Mouse (Mus musculus) ES-E14 (cell line): ENCODE measurements around the gene Tmprss15. TPM values are rescaled to one million over a fixed set of nuclear protein-coding genes. Genes with fewer than 3 reads are reported as not detected.

ENCODE experiments used
- DNase-seq: peaks from one replicate; pipeline ENCODE4 v3.0.0-alpha.2; 2013; ENCODE audit warnings: low read depth, low spot score
- H3K27ac ChIP-seq: 2 replicates; pipeline ENCODE4 v1.5.1; 2012; ENCODE audit warnings: low read depth, mild to moderate bottlenecking, low read length, moderate library complexity, mixed read lengths; ENCODE audit not compliant: poor library complexity, insufficient read depth, severe bottlenecking
- H3K36me3 ChIP-seq: 2 replicates; pipeline ENCODE4 v1.6.1; 2012; ENCODE audit warnings: mild to moderate bottlenecking, low read length, moderate library complexity, mixed read lengths; ENCODE audit not compliant: control insufficient read depth, poor library complexity, insufficient read depth, severe bottlenecking
- H3K4me1 ChIP-seq, 2 experiments: fragments of 150-350 bp in 1 of 2; sonication (generic) in 1 of 2; 2 replicates each; pipeline ENCODE4 v1.6.1; 2012; ENCODE audit warnings: low read length in 2 of 2, mild to moderate bottlenecking in 1 of 2, mixed read lengths in 1 of 2; ENCODE audit not compliant: control insufficient read depth in 2 of 2, insufficient read depth in 2 of 2, poor library complexity in 1 of 2
- H3K4me3 ChIP-seq, 2 experiments: fragments of 150-350 bp in 1 of 2; sonication (generic) in 1 of 2; 2 replicates each; pipeline ENCODE4 v1.5.1; 2012; ENCODE audit warnings: low read length in 2 of 2, low read depth in 1 of 2, mild to moderate bottlenecking in 1 of 2, mixed read lengths in 1 of 2; ENCODE audit not compliant: insufficient read depth in 1 of 2, poor library complexity in 1 of 2, severe bottlenecking in 1 of 2
- H3K9ac ChIP-seq: 2 replicates; pipeline ENCODE4 v1.6.1; 2012; ENCODE audit warnings: low read depth, mild to moderate bottlenecking, low read length, mixed read lengths; ENCODE audit not compliant: poor library complexity, insufficient read depth, severe bottlenecking
- H3K9me3 ChIP-seq: fragments of 150-350 bp; sonication (generic); 2 replicates; pipeline ENCODE4 v1.6.1; 2012; ENCODE audit warnings: low read depth, mild to moderate bottlenecking, low read length; ENCODE audit not compliant: control insufficient read depth, insufficient read depth
- CHD2 ChIP-seq: IDR thresholded peaks from 2 replicates; pipeline ENCODE4 v1.6.1; 2014; ENCODE audit warnings: mild to moderate bottlenecking, low read depth, low read length, inconsistent platforms
- HCFC1 ChIP-seq: IDR thresholded peaks from 2 replicates; pipeline ENCODE4 v1.6.1; 2012; ENCODE audit warnings: low read length, inconsistent platforms, borderline replicate concordance; ENCODE audit not compliant: insufficient read depth
- MAFK ChIP-seq: IDR thresholded peaks from 2 replicates; pipeline ENCODE4 v1.6.1; 2014; ENCODE audit warnings: mild to moderate bottlenecking, low read depth, low read length, inconsistent platforms; ENCODE audit not compliant: insufficient read depth
- ZC3H11A ChIP-seq: IDR thresholded peaks from 2 replicates; pipeline ENCODE4 v1.6.1; 2012; ENCODE audit warnings: low read depth, mild to moderate bottlenecking, inconsistent platforms, low read length, borderline replicate concordance
- ZNF384 ChIP-seq: IDR thresholded peaks from 2 replicates; pipeline ENCODE4 v1.6.1; 2012; ENCODE audit warnings: low read depth, low read length, inconsistent platforms
- in situ Hi-C, 2 experiments: fragments of 600-800 bp; cut with MboI; formaldehyde crosslinking; loops; one replicate each; pipeline ENCODE4 v1.15.1; 2025; ENCODE audit warnings: low sequenced_read_pairs in 2 of 2, inconsistent platforms in 1 of 2; ENCODE audit not compliant: unreplicated experiment in 2 of 2
- total RNA-seq: library from RNA; depleted of rRNA; stranded (reverse); fragments of 300-350 nt; gene quantifications from 2 replicates; pipeline ENCODE4 v1.2.3, GENCODE M21; 2012

Tmprss15 gene
- total RNA-seq, 1 experiment, result not detected

GRCm38 (mm10) chr16:79098321-79098720 lies 7.4 kb upstream of the Tmprss15 start:
- no peaks in the 10 kb centered on the region for H3K9me3 ChIP-seq
- in situ Hi-C loops, result no loop called here
- no peaks in the 10 kb centered on the region for H3K36me3 ChIP-seq
- no peak overlapping the region for H3K9ac ChIP-seq
- no peak for DNase-seq
- TF ChIP-seq HCFC1, result no peak
- no peak for TF ChIP-seq MAFK
- TF ChIP-seq ZNF384, result no peak
- no peak for TF ChIP-seq CHD2
- TF ChIP-seq ZC3H11A, result no peak
- no peak overlapping the region for H3K27ac ChIP-seq
- no peaks in the 10 kb centered on the region for H3K4me1 ChIP-seq
- no peak overlapping the region for H3K4me3 ChIP-seq

- no peaks in the 10 kb centered on the region for H3K4me1 ChIP-seq
- TF ChIP-seq HCFC1, result no peak
- no peak for TF ChIP-seq ZC3H11A
- TF ChIP-seq MAFK, result no peak
- no peak for TF ChIP-seq ZNF384
- TF ChIP-seq CHD2, result no peak
- no peak overlapping the region for H3K27ac ChIP-seq
- in situ Hi-C loops, result no loop called here
- no peak overlapping the region for H3K9ac ChIP-seq
- H3K36me3 ChIP-seq, result no peaks in the 10 kb centered on the region
- DNase-seq, result no peak
- no peak overlapping the region for H3K4me3 ChIP-seq
- H3K9me3 ChIP-seq, result no peaks in the 10 kb centered on the region
These were observed 4.3 kb downstream of the Tmprss15 start for GRCm38 (mm10) chr16:79086550-79086949.

- no peak for DNase-seq
- no peak overlapping the region for H3K4me3 ChIP-seq
- H3K36me3 ChIP-seq, result no peaks in the 10 kb centered on the region
- no peak overlapping the region for H3K27ac ChIP-seq
- no peak overlapping the region for H3K9ac ChIP-seq
- no peaks in the 10 kb centered on the region for H3K9me3 ChIP-seq
- TF ChIP-seq ZNF384 (no peak), MAFK (no peak), CHD2 (no peak), ZC3H11A (no peak), HCFC1 (no peak)
- in situ Hi-C loops, result loop anchor here in 1 of 2 experiments (5.0 kb wide), 1 partner anchor 92 kb away; no protein-coding TSS in a partner anchor
- no peaks in the 10 kb centered on the region for H3K4me1 ChIP-seq
These were observed 27.0 kb downstream of the Tmprss15 start for GRCm38 (mm10) chr16:79063848-79064247.

- no peak overlapping the region for H3K27ac ChIP-seq
- DNase-seq, result peak; percentile 4
- no peak overlapping the region for H3K9ac ChIP-seq
- in situ Hi-C loops, result no loop called here
- H3K4me3 ChIP-seq, result no peak overlapping the region
- no peaks in the 10 kb centered on the region for H3K36me3 ChIP-seq
- no peak for TF ChIP-seq CHD2
- no peaks in the 10 kb centered on the region for H3K9me3 ChIP-seq
- no peaks in the 10 kb centered on the region for H3K4me1 ChIP-seq
These were observed 31.9 kb downstream of the Tmprss15 start for GRCm38 (mm10) chr16:79058775-79059558.

GRCm38 (mm10) chr16:79032593-79032992 lies 58.3 kb downstream of the Tmprss15 start:
- no peak for TF ChIP-seq HCFC1
- H3K9ac ChIP-seq, result no peak overlapping the region
- DNase-seq, result no peak
- in situ Hi-C loops, result no loop called here
- no peak overlapping the region for H3K4me3 ChIP-seq
- no peaks in the 10 kb centered on the region for H3K36me3 ChIP-seq
- H3K9me3 ChIP-seq, result no peaks in the 10 kb centered on the region
- no peaks in the 10 kb centered on the region for H3K4me1 ChIP-seq
- H3K27ac ChIP-seq, result no peak overlapping the region
